Comparison of ENCODE assay signal across 9 mouse cellular contexts in the genomic region with DNA sequence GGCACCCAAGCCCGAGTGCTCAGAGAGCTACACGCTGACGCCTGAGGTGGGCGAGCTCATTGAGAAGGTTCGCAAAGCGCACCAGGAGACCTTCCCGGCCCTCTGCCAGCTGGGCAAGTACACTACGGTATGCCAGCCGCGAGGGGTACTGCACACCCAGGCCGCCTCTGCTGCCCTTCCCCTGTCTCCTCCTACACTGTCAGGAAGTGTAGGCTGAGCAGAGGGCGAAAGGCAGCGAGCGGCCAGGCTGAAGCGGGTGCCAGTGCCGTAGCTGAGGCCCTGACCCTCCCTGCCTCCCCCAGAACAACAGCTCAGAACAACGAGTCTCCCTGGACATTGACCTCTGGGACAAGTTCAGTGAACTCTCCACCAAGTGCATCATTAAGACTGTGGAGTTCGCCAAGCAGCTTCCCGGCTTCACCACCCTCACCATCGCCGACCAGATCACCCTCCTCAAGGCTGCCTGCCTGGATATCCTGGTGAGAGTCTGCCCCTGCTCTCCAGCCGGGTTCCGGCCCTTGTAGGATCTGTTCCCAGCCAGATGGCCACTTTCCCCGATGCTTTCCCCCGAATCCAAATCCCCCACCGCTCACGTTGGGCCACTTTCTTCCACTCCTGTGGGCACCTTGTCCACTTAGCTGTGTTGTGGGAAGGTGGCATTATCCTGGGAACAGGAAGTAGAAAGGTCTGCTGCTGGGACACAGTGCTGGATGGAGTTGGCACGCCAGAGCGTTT. TPM values are rescaled to one million over a fixed set of nuclear protein-coding genes. Genes with fewer than 3 reads are reported as not detected.
A peak's percentile ranks its signal among the peaks of the same experiment; 100 is the strongest.
DNase-seq lines count a peak whose midpoint lies in the region; ATAC-seq and TF ChIP-seq lines count a peak whose summit lies in the region.
"Had no signal": no experiment of that assay in that cellular context is flagged by ENCODE, and none has a peak within 500 bp of the region (broad histone marks: within the 10 kb centered on the region; RNA-seq: fewer than 3 reads in every experiment).

No protein-coding gene starts in this region.

- peak overlapping the region; percentile 45 for H3K4me3 ChIP-seq in E14TG2a.4 (replicated peaks; ENCODE audit: low read length)
- H3K4me3 ChIP-seq in forebrain, embryonic 10.5 days, result peak overlapping the region; percentile 41; the same call in 1 of the 2 replicates

- H3K27me3 ChIP-seq in E14TG2a.4 (ENCODE audit: insufficient read depth, low read length), result no peaks in the 10 kb centered on the region
- H3K27me3 ChIP-seq in forebrain, embryonic 10.5 days (ENCODE audit: poor library complexity, severe bottlenecking), result peaks cover 24% of the 10 kb centered on the region

- TF ChIP-seq CTCF in E14TG2a.4 (conservative IDR thresholded peaks at IDR 0.05; ENCODE audit: low read length), result no peak

- intact Hi-C loops in heart, postnatal 14 days (cut with DNase I), result loop anchor here (2.0 kb wide), 1 partner anchor 36 kb away; no protein-coding TSS in a partner anchor

- peak overlapping the region; percentile 84 for H3K27ac ChIP-seq in forebrain, embryonic 10.5 days

- H3K9me3 ChIP-seq in E14TG2a.4 (ENCODE audit: low read length), result no peaks in the 10 kb centered on the region
- no peaks in the 10 kb centered on the region for H3K9me3 ChIP-seq in forebrain, embryonic 10.5 days

- H3K4me1 ChIP-seq in E14TG2a.4 (replicated peaks; ENCODE audit: low read depth, low read length), result peaks cover 96% of the 10 kb centered on the region
- H3K4me1 ChIP-seq in forebrain, embryonic 10.5 days, result peaks cover 63% of the 10 kb centered on the region

- no peak for ATAC-seq in erythroid progenitor cell, adult 5-6 weeks (replicated peaks; ENCODE audit: low FRiP score, poor library complexity, severe bottlenecking)

- H3K36me3 ChIP-seq in E14TG2a.4 (ENCODE audit: insufficient read depth, low read length), result peaks cover 92% of the 10 kb centered on the region
- H3K36me3 ChIP-seq in forebrain, embryonic 10.5 days (replicated peaks), result peaks cover 76% of the 10 kb centered on the region

- 83% methylated on average over 29 of the region's 29 CpGs for WGBS in forebrain, embryonic 10.5 days

- peak; percentile 90 for DNase-seq in heart, adult 11 months
- no peak for DNase-seq in heart, postnatal 14 days
- no peak for DNase-seq in forebrain, embryonic 10.5 days (ENCODE audit: extremely low spot score, low spot score)
- DNase-seq in kidney, postnatal 4 days, result peak; percentile 59 to 71
- DNase-seq in spleen, postnatal 14 days (ENCODE audit: low spot score in 2 of 2), result no peak
- no peak for DNase-seq in lung, postnatal 10 days

RNA-seq across cellular contexts. Expression of gene Gjd3, which starts 12.5 kb away (rescaled TPM):
- total RNA-seq in heart, postnatal 14 days (2021), result 1 to 10 TPM; 1.5 to 2.0 TPM
- 0.20 and 0.24 TPM in 2 replicates for polyA plus RNA-seq in forebrain, embryonic 10.5 days (2016; fragmentation: Nextera tagmentation; extraction: Ambion mirVana)
- total RNA-seq in erythroid progenitor cell, adult 5-6 weeks (2015; ENCODE audit: low replicate concordance), result not detected in 2 replicates
- not detected in 2 replicates for total RNA-seq in erythroid progenitor cell, adult 5-6 weeks (2017; ENCODE audit: low replicate concordance)
- polyA plus RNA-seq: limb, embryonic 11.5 days had no signal

RNA-seq across cellular contexts. Expression of gene Rara, which starts 42.7 kb away (rescaled TPM):
- total RNA-seq in heart, postnatal 14 days (2021), result 10 to 100 TPM; 17.9 to 21.6 TPM
- 16.9 and 19.3 TPM in 2 replicates for polyA plus RNA-seq in forebrain, embryonic 10.5 days (2016; fragmentation: Nextera tagmentation; extraction: Ambion mirVana)
- 4.3 and 18.4 TPM in 2 replicates for total RNA-seq in erythroid progenitor cell, adult 5-6 weeks (2015; ENCODE audit: low replicate concordance)
- 0.51 and 1.4 TPM in 2 replicates for total RNA-seq in erythroid progenitor cell, adult 5-6 weeks (2017; ENCODE audit: low replicate concordance)

RNA-seq across cellular contexts. Expression of gene Top2a, which starts 53.6 kb away (rescaled TPM):
- 10 to 100 TPM; 16.0 to 34.1 TPM for total RNA-seq in heart, postnatal 14 days (2021)
- polyA plus RNA-seq in forebrain, embryonic 10.5 days (2016; fragmentation: Nextera tagmentation; extraction: Ambion mirVana), result 366 and 373 TPM in 2 replicates
- total RNA-seq in erythroid progenitor cell, adult 5-6 weeks (2015; ENCODE audit: low replicate concordance), result 1,106 and 1,185 TPM in 2 replicates
- total RNA-seq in erythroid progenitor cell, adult 5-6 weeks (2017; ENCODE audit: low replicate concordance), result 1,820 and 2,303 TPM in 2 replicates

Comparison
In these comparisons a context has a peak if more than half of its experiments do, and no peak if none do; other contexts are left out.
1. DNase-seq: peak in heart, adult 11 months (single experiment) and kidney, postnatal 4 days (2 of 2); none in heart, postnatal 14 days (0 of 2), forebrain, embryonic 10.5 days (single experiment), spleen, postnatal 14 days (0 of 2) and lung, postnatal 10 days (single experiment).
2. RNA of gene Top2a, which starts 53.6 kb away (total RNA-seq): 1,106 to 2,303 TPM in erythroid progenitor cell, adult 5-6 weeks; 16.0 to 34.1 TPM in heart, postnatal 14 days; every median in the first group is over 10 times any median in the second.